Comparison of ENCODE assay signal across 9 mouse cellular contexts in genomic region chr7:35214442-35215222, GRCm38 (mm10). TPM values are rescaled to one million over a fixed set of nuclear protein-coding genes. Genes with fewer than 3 reads are reported as not detected.
DNase-seq lines count a peak whose midpoint lies in the region; ATAC-seq and TF ChIP-seq lines count a peak whose summit lies in the region.
"Had no signal": no experiment of that assay in that cellular context is flagged by ENCODE, and none has a peak within 500 bp of the region (broad histone marks: within the 10 kb centered on the region; RNA-seq: fewer than 3 reads in every experiment).

No protein-coding gene starts in this region.

- ATAC-seq in embryonic facial prominence, embryonic 11.5 days (replicated peaks; ENCODE audit: insufficient number of reproducible peaks, low FRiP score, low TSS enrichment, low read depth) = peak; percentile 25; the same call in 1 of the 2 replicates
- peak; percentile 55 for ATAC-seq in hindbrain, postnatal 0 days
- ATAC-seq in midbrain, postnatal 0 days (ENCODE audit: low FRiP score) = peak; percentile 56

- peak; percentile 92 for DNase-seq in heart, adult 11 months
- no peak for DNase-seq in heart, adult 8-10 months (ENCODE audit: low spot score)
- DNase-seq in Muller cell, postnatal 12 days (ENCODE audit: inconsistent ontology term) = peak; percentile 26
- peak; percentile 58 for DNase-seq in embryonic facial prominence, embryonic 11.5 days (ENCODE audit: low spot score)
- DNase-seq in hindbrain, postnatal 0 days (ENCODE audit: low spot score) = peak; percentile 58
- DNase-seq in midbrain, postnatal 0 days (ENCODE audit: low spot score) = peak; percentile 44
- DNase-seq in layer of hippocampus, adult 8-10 months (ENCODE audit: low spot score in 2 of 2) = no peak
- DNase-seq in lung, postnatal 36 days = no peak

- H3K27ac ChIP-seq in embryonic facial prominence, embryonic 11.5 days (replicated peaks; ENCODE audit: low read depth, low read length) = peak overlapping the region; percentile 53
- peak overlapping the region; percentile 87 for H3K27ac ChIP-seq in hindbrain, postnatal 0 days
- peak overlapping the region; percentile 90 for H3K27ac ChIP-seq in midbrain, postnatal 0 days (ENCODE audit: low read depth, low read length)

- H3K36me3 ChIP-seq in embryonic facial prominence, embryonic 11.5 days (replicated peaks; ENCODE audit: control insufficient read depth, insufficient read depth, low read depth, low read length) = no peaks in the 10 kb centered on the region; the same call in 1 of the 2 replicates
- peaks cover 21% of the 10 kb centered on the region for H3K36me3 ChIP-seq in hindbrain, postnatal 0 days (ENCODE audit: insufficient read depth, low read length)
- peaks cover 16% of the 10 kb centered on the region; the same call in 1 of the 2 replicates for H3K36me3 ChIP-seq in midbrain, postnatal 0 days (ENCODE audit: insufficient read depth, low read length)

- H3K9me3 ChIP-seq in embryonic facial prominence, embryonic 11.5 days (replicated peaks; ENCODE audit: control insufficient read depth, low read length) = no peaks in the 10 kb centered on the region
- no peaks in the 10 kb centered on the region for H3K9me3 ChIP-seq in hindbrain, postnatal 0 days (ENCODE audit: low read length)
- H3K9me3 ChIP-seq in midbrain, postnatal 0 days (ENCODE audit: low read length) = no peaks in the 10 kb centered on the region

- H3K4me3 ChIP-seq in embryonic facial prominence, embryonic 11.5 days (ENCODE audit: low read depth, low read length) = peak overlapping the region; percentile 60
- H3K4me3 ChIP-seq in hindbrain, postnatal 0 days (ENCODE audit: low read length) = peak overlapping the region; percentile 87
- H3K4me3 ChIP-seq in midbrain, postnatal 0 days (ENCODE audit: low read depth, low read length) = peak overlapping the region; percentile 87

- peaks cover 5% of the 10 kb centered on the region; the same call in 1 of the 2 replicates for H3K4me1 ChIP-seq in embryonic facial prominence, embryonic 11.5 days (ENCODE audit: control insufficient read depth, insufficient read depth, low read length)
- H3K4me1 ChIP-seq in hindbrain, postnatal 0 days (ENCODE audit: insufficient read depth, low read length) = peaks cover 10% of the 10 kb centered on the region
- H3K4me1 ChIP-seq in midbrain, postnatal 0 days (ENCODE audit: insufficient read depth, low read length) = peaks cover 8% of the 10 kb centered on the region; the same call in 1 of the 2 replicates

- H3K9ac ChIP-seq in embryonic facial prominence, embryonic 11.5 days (replicated peaks; ENCODE audit: low read length) = peak overlapping the region; percentile 84
- H3K9ac ChIP-seq in hindbrain, postnatal 0 days (replicated peaks; ENCODE audit: low read length) = peak overlapping the region; percentile 94
- peak overlapping the region; percentile 97 for H3K9ac ChIP-seq in midbrain, postnatal 0 days (replicated peaks; ENCODE audit: low read length, poor library complexity, severe bottlenecking)

- peak overlapping the region; percentile 51 for H3K4me2 ChIP-seq in embryonic facial prominence, embryonic 11.5 days (ENCODE audit: low read depth, low read length)
- peak overlapping the region; percentile 75 for H3K4me2 ChIP-seq in hindbrain, postnatal 0 days (ENCODE audit: low read depth, low read length)
- H3K4me2 ChIP-seq in midbrain, postnatal 0 days (ENCODE audit: low read depth, low read length, poor library complexity, severe bottlenecking) = peak overlapping the region; percentile 77

- H3K27me3 ChIP-seq in embryonic facial prominence, embryonic 11.5 days (ENCODE audit: control insufficient read depth, insufficient read depth, low read length) = no peaks in the 10 kb centered on the region; the same call in 1 of the 2 replicates
- H3K27me3 ChIP-seq in hindbrain, postnatal 0 days (ENCODE audit: insufficient read depth, low read length) = no peaks in the 10 kb centered on the region
- H3K27me3 ChIP-seq in midbrain, postnatal 0 days (ENCODE audit: insufficient read depth, low read length) = no peaks in the 10 kb centered on the region

- 0% methylated on average over 42 of the region's 79 CpGs for WGBS in embryonic facial prominence, embryonic 11.5 days
- WGBS in hindbrain, postnatal 0 days = 0% methylated on average over 31 of the region's 79 CpGs
- 0% methylated on average over 29 of the region's 79 CpGs for WGBS in midbrain, postnatal 0 days

- TF ChIP-seq CTCF in hindbrain, postnatal 0 days (IDR thresholded peaks at IDR 0.05; ENCODE audit: low read depth) = no peak
- TF ChIP-seq CTCF in midbrain, postnatal 0 days (IDR thresholded peaks at IDR 0.05) = no peak

RNA-seq across cellular contexts. Expression of gene Lrp3, which starts 0.7 kb away (rescaled TPM):
- total RNA-seq in heart, adult 8-10 months (2022) = 10 to 100 TPM in 1 of 4 experiments, 1 to 10 TPM in 3; 7.3 to 10.4 (median 9.1) TPM
- 8.8 and 9.0 TPM in 2 replicates for polyA plus RNA-seq in embryonic facial prominence, embryonic 11.5 days (2014; fragmentation: Nextera tagmentation; extraction: Ambion mirVana)
- 132 and 137 TPM in 2 replicates for total RNA-seq in hindbrain, postnatal 0 days (2014; rRNA removed)
- 20.2 and 20.7 TPM in 2 replicates for polyA plus RNA-seq in hindbrain, postnatal 0 days (2015; fragmentation: Nextera tagmentation; extraction: Ambion mirVana)
- 136 and 159 TPM in 2 replicates for total RNA-seq in midbrain, postnatal 0 days (2014; rRNA removed)
- polyA plus RNA-seq in midbrain, postnatal 0 days (2015; fragmentation: Nextera tagmentation; extraction: Ambion mirVana) = 21.7 and 23.7 TPM in 2 replicates
- 10 to 100 TPM; 69.0 to 77.4 (median 72.4) TPM for total RNA-seq in layer of hippocampus, adult 8-10 months (2022)
- total RNA-seq: CH12.LX had no signal

RNA-seq across cellular contexts. Expression of gene Slc7a10, which starts 28.4 kb away (rescaled TPM):
- total RNA-seq in heart, adult 8-10 months (2022) = 1 to 10 TPM in 1 of 4 experiments, under 1 TPM in 3; 0.27 to 1.4 (median 0.66) TPM
- polyA plus RNA-seq in embryonic facial prominence, embryonic 11.5 days (2014; fragmentation: Nextera tagmentation; extraction: Ambion mirVana) = 0.24 and 0.78 TPM in 2 replicates
- 62.9 and 70.2 TPM in 2 replicates for total RNA-seq in hindbrain, postnatal 0 days (2014; rRNA removed)
- 47.8 and 52.8 TPM in 2 replicates for polyA plus RNA-seq in hindbrain, postnatal 0 days (2015; fragmentation: Nextera tagmentation; extraction: Ambion mirVana)
- total RNA-seq in midbrain, postnatal 0 days (2014; rRNA removed) = 37.1 and 39.1 TPM in 2 replicates
- 24.1 and 29.4 TPM in 2 replicates for polyA plus RNA-seq in midbrain, postnatal 0 days (2015; fragmentation: Nextera tagmentation; extraction: Ambion mirVana)
- total RNA-seq in layer of hippocampus, adult 8-10 months (2022) = 10 to 100 TPM; 34.9 to 45.2 (median 40.4) TPM
- total RNA-seq: CH12.LX had no signal

Comparison
In these comparisons a context has a peak if more than half of its experiments do, and no peak if none do; other contexts are left out.
1. DNase-seq: peak in heart, adult 11 months (single experiment), Muller cell, postnatal 12 days (single experiment), embryonic facial prominence, embryonic 11.5 days (single experiment), hindbrain, postnatal 0 days (single experiment) and midbrain, postnatal 0 days (single experiment); none in heart, adult 8-10 months (single experiment), layer of hippocampus, adult 8-10 months (0 of 2) and lung, postnatal 36 days (single experiment).
2. RNA of gene Lrp3, which starts 0.7 kb away (total RNA-seq): 136 to 159 TPM in midbrain, postnatal 0 days, 132 to 137 TPM in hindbrain, postnatal 0 days and 69.0 to 77.4 TPM in layer of hippocampus, adult 8-10 months; 7.3 to 10.4 TPM in heart, adult 8-10 months; every median in the first group is over 4 times any median in the second.
3. RNA of gene Slc7a10, which starts 28.4 kb away (total RNA-seq): 62.9 to 70.2 TPM in hindbrain, postnatal 0 days, 34.9 to 45.2 TPM in layer of hippocampus, adult 8-10 months and 37.1 to 39.1 TPM in midbrain, postnatal 0 days; 0.27 to 1.4 TPM in heart, adult 8-10 months; every median in the first group is over 10 times any median in the second.
4. Peak in every context shown above with its lines, with median percentiles within 50 percentile points of each other: ATAC-seq, H3K27ac ChIP-seq, H3K4me2 ChIP-seq, H3K4me3 ChIP-seq and H3K9ac ChIP-seq.